In the genomic region with DNA sequence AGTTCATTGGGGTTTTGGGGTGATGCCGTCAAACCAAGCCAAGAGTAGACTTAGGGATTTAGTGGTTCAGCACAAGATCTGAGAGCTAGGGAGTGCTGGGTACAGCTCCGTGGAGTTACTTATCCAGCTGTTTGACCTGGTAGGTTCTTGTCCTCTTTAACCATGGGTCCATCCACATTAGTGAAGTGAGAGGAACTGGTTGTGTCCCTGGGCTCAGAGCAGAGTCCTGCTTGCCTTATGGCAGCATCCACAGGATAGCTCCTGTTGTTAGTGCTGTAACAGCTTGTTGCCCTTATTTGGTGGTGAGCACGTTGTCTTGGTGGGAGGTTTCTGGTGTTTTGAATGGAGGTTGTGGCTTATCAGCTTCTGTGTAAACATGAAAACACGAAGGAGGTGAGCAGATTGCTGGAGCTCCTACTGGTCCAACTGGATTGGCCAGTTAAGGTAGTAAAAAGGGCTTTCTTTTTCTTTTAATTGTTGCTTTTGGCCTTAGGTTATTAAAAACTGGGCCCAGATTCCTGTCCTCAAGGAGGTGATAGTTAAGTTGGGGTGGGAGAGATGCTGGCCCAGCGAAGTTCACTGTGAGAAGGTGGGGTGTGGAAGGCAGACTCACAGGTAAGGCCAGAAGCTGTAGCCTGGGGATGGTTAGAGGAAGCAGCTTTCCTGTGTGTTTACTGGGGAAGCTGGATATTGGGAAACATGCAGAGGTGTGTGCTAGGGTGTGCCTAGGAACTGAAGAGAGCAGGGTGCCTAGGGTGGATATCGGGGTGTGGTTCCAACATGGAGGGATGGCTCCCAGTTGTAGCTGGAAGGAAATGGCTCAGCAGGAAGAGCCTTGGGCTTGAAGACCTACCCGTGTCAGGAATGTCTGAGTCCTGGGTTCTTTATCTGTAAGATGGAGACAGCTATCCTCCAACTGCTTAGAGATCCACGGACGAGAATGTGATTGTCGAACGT, we compare ENCODE assay signal across 16 mouse cellular contexts.
DNase-seq lines count a peak whose midpoint lies in the region; ATAC-seq and TF ChIP-seq lines count a peak whose summit lies in the region.
"Had no signal": no experiment of that assay in that cellular context is flagged by ENCODE, and none has a peak within 500 bp of the region (broad histone marks: within the 10 kb centered on the region; RNA-seq: fewer than 3 reads in every experiment).

No protein-coding gene starts in this region.

- 0 out of 2 replicates have a peak, but pooled peaks cover 2% of the 10 kb centered on the region for H3K4me1 ChIP-seq in limb, embryonic 12.5 days (replicated peaks)
- H3K4me1 ChIP-seq in limb, embryonic 10.5 days = peaks cover 15% of the 10 kb centered on the region
- peaks cover 22 to 30% of the 10 kb centered on the region in 2 experiments for H3K4me1 ChIP-seq in ES-E14 (ENCODE audit: control insufficient read depth in 2 of 2, insufficient read depth in 2 of 2, low read length in 2 of 2, poor library complexity in 1 of 2)
- H3K4me1 ChIP-seq in stomach, embryonic 15.5 days = peaks cover 30% of the 10 kb centered on the region
- no peaks in the 10 kb centered on the region for H3K4me1 ChIP-seq in forebrain, postnatal 0 days (ENCODE audit: insufficient read depth)

- WGBS in limb, embryonic 12.5 days = 67% methylated on average over 11 of the region's 11 CpGs
- 65% methylated on average over 11 of the region's 11 CpGs for WGBS in limb, embryonic 10.5 days
- WGBS in stomach, embryonic 15.5 days = 57% methylated on average over 11 of the region's 11 CpGs
- WGBS in forebrain, postnatal 0 days = 77% methylated on average over 11 of the region's 11 CpGs

- H3K27me3 ChIP-seq in limb, embryonic 12.5 days = no peaks in the 10 kb centered on the region
- H3K27me3 ChIP-seq in limb, embryonic 10.5 days (ENCODE audit: low read depth, poor library complexity, severe bottlenecking) = no peaks in the 10 kb centered on the region
- H3K27me3 ChIP-seq in stomach, embryonic 15.5 days (replicated peaks) = no peaks in the 10 kb centered on the region
- no peaks in the 10 kb centered on the region for H3K27me3 ChIP-seq in forebrain, postnatal 0 days (ENCODE audit: insufficient read depth, low read length)
- H3K27me3 ChIP-seq: neural tube, embryonic 13.5 days had no signal

- no peak for TF ChIP-seq CTCF in forebrain, postnatal 0 days (IDR thresholded peaks at IDR 0.05; ENCODE audit: low read depth)

- no peak for DNase-seq in limb, embryonic 10.5 days (ENCODE audit: low spot score)
- no peak for DNase-seq in ES-E14 (ENCODE audit: low read depth, low spot score)
- DNase-seq in fat pad, adult 2 months (ENCODE audit: extremely low read depth, low read depth, low spot score) = peak; percentile 61
- DNase-seq in forebrain, postnatal 0 days = no peak
- DNase-seq: cerebellum, adult 9-10 months; heart, postnatal 10 days; kidney, postnatal 10 days; right cerebral cortex, postnatal 25 days; thymus, adult 2 months had no signal

- H3K9ac ChIP-seq in limb, embryonic 12.5 days (replicated peaks) = no peak overlapping the region
- H3K9ac ChIP-seq in ES-E14 (ENCODE audit: insufficient read depth, low read depth, low read length, poor library complexity, severe bottlenecking) = peak overlapping the region; percentile 44
- H3K9ac ChIP-seq in stomach, embryonic 15.5 days = no peak overlapping the region
- no peak overlapping the region for H3K9ac ChIP-seq in forebrain, postnatal 0 days
- H3K9ac ChIP-seq: hindbrain, embryonic 13.5 days; neural tube, embryonic 13.5 days had no signal

- in situ Hi-C loops in ES-E14 (cut with MboI; ENCODE audit: low sequenced_read_pairs in 2 of 2, unreplicated experiment in 2 of 2) = no loop called here

- H3K4me2 ChIP-seq in limb, embryonic 12.5 days = no peak overlapping the region
- 0 out of 2 replicates have a peak overlapping the region, but pooled peaks have one; percentile 5 for H3K4me2 ChIP-seq in stomach, embryonic 15.5 days
- no peak overlapping the region for H3K4me2 ChIP-seq in forebrain, postnatal 0 days (ENCODE audit: low read depth)
- H3K4me2 ChIP-seq: hindbrain, embryonic 13.5 days; neural tube, embryonic 13.5 days had no signal

- H3K9me3 ChIP-seq in limb, embryonic 12.5 days = no peaks in the 10 kb centered on the region
- H3K9me3 ChIP-seq in limb, embryonic 10.5 days (replicated peaks) = no peaks in the 10 kb centered on the region
- no peaks in the 10 kb centered on the region for H3K9me3 ChIP-seq in ES-E14 (ENCODE audit: control insufficient read depth, insufficient read depth, low read depth, low read length)
- no peaks in the 10 kb centered on the region for H3K9me3 ChIP-seq in stomach, embryonic 15.5 days
- no peaks in the 10 kb centered on the region for H3K9me3 ChIP-seq in forebrain, postnatal 0 days (ENCODE audit: low read length)
- H3K9me3 ChIP-seq: forebrain, embryonic 10.5 days; hindbrain, embryonic 13.5 days; midbrain, embryonic 10.5 days; neural tube, embryonic 13.5 days had no signal

- 0 out of 2 replicates have a peak overlapping the region, but pooled peaks have one; percentile 7 for H3K27ac ChIP-seq in limb, embryonic 12.5 days
- H3K27ac ChIP-seq in limb, embryonic 10.5 days = no peak overlapping the region
- peak overlapping the region; percentile 73 for H3K27ac ChIP-seq in ES-E14 (ENCODE audit: insufficient read depth, low read depth, low read length, poor library complexity, severe bottlenecking)
- peak overlapping the region; percentile 73 for H3K27ac ChIP-seq in stomach, embryonic 15.5 days
- H3K27ac ChIP-seq in forebrain, postnatal 0 days (ENCODE audit: low read depth, low read length) = no peak overlapping the region
- H3K27ac ChIP-seq: forebrain, embryonic 10.5 days; hindbrain, embryonic 13.5 days; midbrain, embryonic 10.5 days; neural tube, embryonic 13.5 days had no signal

- no peak overlapping the region for H3K4me3 ChIP-seq in limb, embryonic 12.5 days (replicated peaks)
- no peak overlapping the region for H3K4me3 ChIP-seq in limb, embryonic 10.5 days
- no peak overlapping the region; a peak in 1 of 4 replicates for H3K4me3 ChIP-seq in ES-E14 (ENCODE audit: insufficient read depth in 1 of 2, low read depth in 1 of 2, low read length in 2 of 2, poor library complexity in 1 of 2, severe bottlenecking in 1 of 2)
- H3K4me3 ChIP-seq in stomach, embryonic 15.5 days (replicated peaks) = no peak overlapping the region
- H3K4me3 ChIP-seq in forebrain, postnatal 0 days (ENCODE audit: low read depth, low read length) = no peak overlapping the region
- H3K4me3 ChIP-seq: forebrain, embryonic 10.5 days; hindbrain, embryonic 13.5 days; midbrain, embryonic 10.5 days; neural tube, embryonic 13.5 days had no signal

- H3K36me3 ChIP-seq in limb, embryonic 12.5 days = no peaks in the 10 kb centered on the region
- H3K36me3 ChIP-seq in limb, embryonic 10.5 days = no peaks in the 10 kb centered on the region
- H3K36me3 ChIP-seq in ES-E14 (ENCODE audit: control insufficient read depth, insufficient read depth, low read length, poor library complexity, severe bottlenecking) = no peaks in the 10 kb centered on the region; the same call in 1 of the 2 replicates
- no peaks in the 10 kb centered on the region for H3K36me3 ChIP-seq in stomach, embryonic 15.5 days
- no peaks in the 10 kb centered on the region for H3K36me3 ChIP-seq in forebrain, postnatal 0 days (ENCODE audit: insufficient read depth)
- H3K36me3 ChIP-seq: hindbrain, embryonic 13.5 days; neural tube, embryonic 13.5 days had no signal

- no peak for ATAC-seq in limb, embryonic 12.5 days (ENCODE audit: insufficient number of reproducible peaks, insufficient read depth, low FRiP score, low TSS enrichment, low read depth)
- peak; percentile 61 for ATAC-seq in stomach, embryonic 15.5 days (ENCODE audit: insufficient read depth, low FRiP score, low read depth)
- ATAC-seq in activated CD4-positive, CD25-positive, alpha-beta regulatory T cell, adult 4 months = no peak
- no peak for ATAC-seq in forebrain, postnatal 0 days

TF ChIP-seq in ES-E14, 5 proteins besides CTCF, POLR2A, EP300 and RAD21:
- TF ChIP-seq HCFC1 (IDR thresholded peaks at IDR 0.05; ENCODE audit: borderline replicate concordance, insufficient read depth, low read length) = no peak
- TF ChIP-seq MAFK (IDR thresholded peaks at IDR 0.05; ENCODE audit: insufficient read depth, low read depth, low read length) = no peak
- TF ChIP-seq ZNF384 (IDR thresholded peaks at IDR 0.05; ENCODE audit: low read depth, low read length) = no peak
- TF ChIP-seq ZC3H11A (IDR thresholded peaks at IDR 0.05; ENCODE audit: borderline replicate concordance, low read depth, low read length) = no peak
- TF ChIP-seq CHD2 (IDR thresholded peaks at IDR 0.05; ENCODE audit: low read depth, low read length) = no peak
TF ChIP-seq in ES-E14: peak in this region for 0.

Comparison
In these comparisons a context has a peak if more than half of its experiments do, and no peak if none do; other contexts are left out.
1. H3K27ac ChIP-seq: peak in limb, embryonic 12.5 days (single experiment), ES-E14 (single experiment) and stomach, embryonic 15.5 days (single experiment); none in limb, embryonic 10.5 days (single experiment) and forebrain, postnatal 0 days (single experiment).